Mouse (Mus musculus): ENCODE measurements around the gene Nme7.

- TF ChIP-seq CTCF (IDR thresholded peaks at IDR 0.05; ENCODE audit: insufficient read depth, low read depth, low read length) = no peak
- no peak for TF ChIP-seq POLR2A (IDR thresholded peaks at IDR 0.05; ENCODE audit: insufficient read depth, low read depth, low read length)
These were observed 69.1 kb downstream of the Nme7 start for GRCm38 (mm10) chr1:164373029-164373428.
